In the genomic region with DNA sequence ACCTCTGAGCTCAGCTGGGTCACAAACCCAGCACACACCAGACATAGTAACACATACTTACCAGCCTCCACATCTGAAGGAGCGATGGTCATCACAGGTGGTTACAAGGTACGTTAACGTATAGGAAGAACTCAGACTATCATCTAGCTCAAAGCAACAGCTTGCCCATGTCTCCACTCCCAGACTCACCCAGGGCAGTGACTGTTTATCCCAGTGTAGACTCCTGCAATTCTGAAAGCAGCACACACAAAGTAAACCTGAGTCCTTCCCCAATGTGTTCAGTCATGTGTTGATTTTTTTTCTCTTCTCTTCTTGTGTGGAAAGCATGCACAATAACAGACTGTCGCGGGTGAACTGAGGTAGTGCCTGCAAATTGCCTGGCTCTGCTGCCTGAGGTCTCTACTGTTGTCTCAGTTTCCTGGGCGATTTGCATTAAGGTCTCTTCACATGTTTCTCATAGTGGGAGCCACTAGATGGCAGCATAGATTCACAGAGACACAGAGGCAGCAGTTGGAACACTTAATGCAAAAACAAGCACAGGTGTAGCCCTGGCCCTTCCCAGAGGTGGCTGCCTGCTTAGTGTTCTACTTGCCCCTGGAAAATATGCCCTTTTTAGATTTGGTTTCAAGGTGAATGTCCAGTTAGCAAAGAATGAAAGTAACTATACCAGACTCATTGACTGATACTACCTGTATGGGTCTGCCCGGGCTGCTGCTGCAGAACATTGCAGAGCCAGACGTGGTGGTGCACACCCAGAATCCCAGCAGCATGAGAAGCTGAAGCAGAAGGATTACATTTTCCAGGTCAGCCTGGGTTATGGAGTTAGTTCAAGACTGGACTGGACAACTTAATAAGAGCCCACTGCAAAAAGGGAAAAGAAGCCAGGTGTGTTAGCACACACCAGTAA, we compare ENCODE assay signal across 8 mouse cellular contexts. TPM values are rescaled to one million over a fixed set of nuclear protein-coding genes. Genes with fewer than 3 reads are reported as not detected.
DNase-seq lines count a peak whose midpoint lies in the region; ATAC-seq and TF ChIP-seq lines count a peak whose summit lies in the region.

No protein-coding gene starts in this region.

- H3K4me1 ChIP-seq in heart, embryonic 10.5 days, result peaks cover 38% of the 10 kb centered on the region
- 0 out of 2 replicates have a peak, but pooled peaks cover 6% of the 10 kb centered on the region for H3K4me1 ChIP-seq in intestine, postnatal 0 days (replicated peaks; ENCODE audit: control insufficient read depth, insufficient read depth, low read length)
- no peaks in the 10 kb centered on the region for H3K4me1 ChIP-seq in midbrain, embryonic 13.5 days (replicated peaks)

- 0 out of 2 replicates have a peak, but pooled peaks have one; percentile 15 for ATAC-seq in intestine, postnatal 0 days
- peak; percentile 88 for ATAC-seq in midbrain, embryonic 13.5 days

- intact Hi-C loops in heart, postnatal 25 days (cut with DNase I), result loop anchor here (1.0 kb wide), 1 partner anchor 287 kb away; no protein-coding TSS in a partner anchor
- intact Hi-C loops in left cerebral cortex, postnatal 14 days (cut with DNase I), result loop anchor here (1.0 to 10.0 kb wide), 3 partner anchors 200 to 448 kb away; no protein-coding TSS in a partner anchor

- no peaks in the 10 kb centered on the region for H3K27me3 ChIP-seq in heart, embryonic 10.5 days (ENCODE audit: insufficient read depth, poor library complexity, severe bottlenecking)
- no peaks in the 10 kb centered on the region for H3K27me3 ChIP-seq in intestine, postnatal 0 days (replicated peaks; ENCODE audit: control insufficient read depth, insufficient read depth, low read length)
- no peaks in the 10 kb centered on the region for H3K27me3 ChIP-seq in midbrain, embryonic 13.5 days

- H3K9ac ChIP-seq in intestine, postnatal 0 days (ENCODE audit: low read depth, low read length), result no peak overlapping the region
- H3K9ac ChIP-seq in midbrain, embryonic 13.5 days (replicated peaks), result no peak overlapping the region

- WGBS in heart, embryonic 10.5 days, result 45% methylated on average over 8 of the region's 8 CpGs
- 47% methylated on average over 8 of the region's 8 CpGs for WGBS in intestine, postnatal 0 days
- WGBS in midbrain, embryonic 13.5 days, result 48% methylated on average over 8 of the region's 8 CpGs

- no peak overlapping the region for H3K4me2 ChIP-seq in intestine, postnatal 0 days (replicated peaks; ENCODE audit: low read depth)
- no peak overlapping the region for H3K4me2 ChIP-seq in midbrain, embryonic 13.5 days (replicated peaks)

- H3K27ac ChIP-seq in heart, embryonic 10.5 days, result no peak overlapping the region
- no peak overlapping the region for H3K27ac ChIP-seq in intestine, postnatal 0 days (ENCODE audit: low read depth, low read length)
- no peak overlapping the region for H3K27ac ChIP-seq in midbrain, embryonic 13.5 days

- H3K9me3 ChIP-seq in heart, embryonic 10.5 days, result no peaks in the 10 kb centered on the region
- no peaks in the 10 kb centered on the region for H3K9me3 ChIP-seq in intestine, postnatal 0 days (ENCODE audit: control insufficient read depth)
- H3K9me3 ChIP-seq in midbrain, embryonic 13.5 days, result no peaks in the 10 kb centered on the region

- H3K4me3 ChIP-seq in heart, embryonic 10.5 days, result no peak overlapping the region
- H3K4me3 ChIP-seq in intestine, postnatal 0 days (ENCODE audit: low read depth, low read length), result no peak overlapping the region
- H3K4me3 ChIP-seq in midbrain, embryonic 13.5 days (replicated peaks), result no peak overlapping the region

- H3K36me3 ChIP-seq in heart, embryonic 10.5 days, result no peaks in the 10 kb centered on the region
- H3K36me3 ChIP-seq in intestine, postnatal 0 days (ENCODE audit: control insufficient read depth, insufficient read depth), result no peaks in the 10 kb centered on the region
- H3K36me3 ChIP-seq in midbrain, embryonic 13.5 days, result no peaks in the 10 kb centered on the region

- DNase-seq in heart, embryonic 10.5 days (ENCODE audit: low spot score), result peak; percentile 82
- DNase-seq in heart, postnatal 25 days (ENCODE audit: low spot score), result no peak
- DNase-seq in cerebellum, adult 8-10 months, result peak; percentile 80
- peak; percentile 37 to 91 for DNase-seq in frontal cortex, adult 2 months (ENCODE audit: extremely low spot score in 1 of 2, low spot score in 1 of 2)
- DNase-seq in left cerebral cortex, postnatal 14 days (ENCODE audit: low spot score in 2 of 2), result peak; percentile 82 to 83
- DNase-seq in spleen, postnatal 10 days (ENCODE audit: low spot score in 2 of 2), result peak; percentile 53 to 65

- peak; percentile 97 for TF ChIP-seq CTCF in intestine, postnatal 0 days (IDR thresholded peaks at IDR 0.05; ENCODE audit: low read depth)

RNA-seq across cellular contexts. Expression of gene A930018P22Rik, which starts 11.8 kb away (rescaled TPM):
- 0.55 and 0.71 TPM in 2 replicates for polyA plus RNA-seq in heart, embryonic 10.5 days (2016; fragmentation: Nextera tagmentation; extraction: Ambion mirVana)
- under 1 TPM; 0.42 to 0.56 TPM for total RNA-seq in heart, postnatal 25 days (2021)
- 0.12 and 0.27 TPM in 2 replicates for polyA plus RNA-seq in frontal cortex, adult 2 months (2012; rRNA removed)
- polyA plus RNA-seq in intestine, postnatal 0 days (2015; fragmentation: Nextera tagmentation; extraction: Ambion mirVana), result 0.48 and 0.88 TPM in 2 replicates
- under 1 TPM in 1 of 2 experiments, not detected in 1; 0.44 TPM for total RNA-seq in left cerebral cortex, postnatal 14 days (2021)
- polyA plus RNA-seq in midbrain, embryonic 13.5 days (2015; fragmentation: Nextera tagmentation; extraction: Ambion mirVana), result not detected in 2 replicates

RNA-seq across cellular contexts. Expression of gene Cd59a, which starts 38.8 kb away (rescaled TPM):
- polyA plus RNA-seq in heart, embryonic 10.5 days (2016; fragmentation: Nextera tagmentation; extraction: Ambion mirVana), result 70.8 and 82.0 TPM in 2 replicates
- 10 to 100 TPM; 48.8 to 49.2 TPM for total RNA-seq in heart, postnatal 25 days (2021)
- polyA plus RNA-seq in frontal cortex, adult 2 months (2012; rRNA removed), result 17.8 and 19.5 TPM in 2 replicates
- 71.9 and 82.3 TPM in 2 replicates for polyA plus RNA-seq in intestine, postnatal 0 days (2015; fragmentation: Nextera tagmentation; extraction: Ambion mirVana)
- total RNA-seq in left cerebral cortex, postnatal 14 days (2021), result 1 to 10 TPM; 2.0 to 2.1 TPM
- 13.5 and 13.7 TPM in 2 replicates for polyA plus RNA-seq in midbrain, embryonic 13.5 days (2015; fragmentation: Nextera tagmentation; extraction: Ambion mirVana)
